Comparison of ENCODE assay signal across 22 mouse cellular contexts in genomic region chr3:75895075-75895474, GRCm38 (mm10).
DNase-seq lines count a peak whose midpoint lies in the region; ATAC-seq lines count a peak whose summit lies in the region.
"Had no signal": no experiment of that assay in that cellular context is flagged by ENCODE, and none has a peak within 500 bp of the region (broad histone marks: within the 10 kb centered on the region; RNA-seq: fewer than 3 reads in every experiment).

No protein-coding gene starts in this region.

- H3K4me3 ChIP-seq in midbrain, embryonic 14.5 days (replicated peaks; ENCODE audit: low read depth, low read length), result no peak overlapping the region
- H3K4me3 ChIP-seq: embryonic facial prominence, embryonic 13.5 days; embryonic facial prominence, embryonic 15.5 days; erythroblast, embryonic 14.5 days; forebrain, embryonic 10.5 days; forebrain, embryonic 12.5 days had no signal

- H3K36me3 ChIP-seq in midbrain, embryonic 14.5 days (ENCODE audit: control insufficient read depth, insufficient read depth, low read length), result peaks cover 31% of the 10 kb centered on the region

- no peak for DNase-seq in frontal cortex, postnatal 14 days (ENCODE audit: low spot score in 2 of 2)
- DNase-seq in right cerebral cortex, adult 18-20 months, result peak; percentile 9
- no peak for DNase-seq in right cerebral cortex, postnatal 10 days (ENCODE audit: low spot score in 2 of 2)
- DNase-seq in telencephalon, adult 2 months (ENCODE audit: low read depth, low spot score), result peak; percentile 43
- DNase-seq in midbrain, embryonic 14.5 days, result no peak
- DNase-seq: adrenal gland, adult 2 months; adrenal gland, postnatal 10 days; adrenal gland, postnatal 25 days; cerebellum, adult 11-12 months; cerebellum, adult 2 months; cerebellum, adult 9-10 months; cerebellum, postnatal 10 days; cerebellum, postnatal 25 days; embryo, embryonic 11 days had no signal

- H3K4me1 ChIP-seq in midbrain, embryonic 14.5 days (ENCODE audit: control insufficient read depth, insufficient read depth, low read length), result no peaks in the 10 kb centered on the region
- H3K4me1 ChIP-seq: embryonic facial prominence, embryonic 13.5 days; embryonic facial prominence, embryonic 15.5 days; forebrain, embryonic 10.5 days; forebrain, embryonic 12.5 days had no signal

- no peak overlapping the region for H3K9ac ChIP-seq in midbrain, embryonic 14.5 days (replicated peaks; ENCODE audit: low read length)
- H3K9ac ChIP-seq: embryonic facial prominence, embryonic 13.5 days; embryonic facial prominence, embryonic 15.5 days; forebrain, embryonic 12.5 days had no signal

- H3K27ac ChIP-seq in midbrain, embryonic 14.5 days (replicated peaks; ENCODE audit: low read depth, low read length), result no peak overlapping the region
- H3K27ac ChIP-seq: embryonic facial prominence, embryonic 13.5 days; embryonic facial prominence, embryonic 15.5 days; forebrain, embryonic 10.5 days; forebrain, embryonic 12.5 days had no signal

- no peaks in the 10 kb centered on the region for H3K27me3 ChIP-seq in midbrain, embryonic 14.5 days (ENCODE audit: control insufficient read depth, insufficient read depth, low read length)
- H3K27me3 ChIP-seq: embryonic facial prominence, embryonic 13.5 days; embryonic facial prominence, embryonic 15.5 days; forebrain, embryonic 12.5 days had no signal

- no peaks in the 10 kb centered on the region for H3K9me3 ChIP-seq in midbrain, embryonic 14.5 days (ENCODE audit: control insufficient read depth, low read length)
- H3K9me3 ChIP-seq: embryonic facial prominence, embryonic 13.5 days; embryonic facial prominence, embryonic 15.5 days; forebrain, embryonic 10.5 days; forebrain, embryonic 12.5 days had no signal

- 96% methylated on average over 5 of the region's 5 CpGs for WGBS in midbrain, embryonic 14.5 days

- H3K4me2 ChIP-seq in midbrain, embryonic 14.5 days (ENCODE audit: low read length), result no peak overlapping the region
- H3K4me2 ChIP-seq: embryonic facial prominence, embryonic 13.5 days; embryonic facial prominence, embryonic 15.5 days; forebrain, embryonic 12.5 days had no signal

- peak; percentile 83 for ATAC-seq in frontal cortex, adult (ENCODE audit: low TSS enrichment)
- ATAC-seq in midbrain, embryonic 14.5 days (ENCODE audit: low FRiP score, low TSS enrichment), result no peak
- ATAC-seq: forebrain, embryonic 14.5 days; forebrain, embryonic 16.5 days had no signal

Comparison
In these comparisons a context has a peak if more than half of its experiments do, and no peak if none do; other contexts are left out.
1. DNase-seq: peak in right cerebral cortex, adult 18-20 months (single experiment) and telencephalon, adult 2 months (single experiment); none in frontal cortex, postnatal 14 days (0 of 2), right cerebral cortex, postnatal 10 days (0 of 2) and midbrain, embryonic 14.5 days (single experiment).